Mouse (Mus musculus): ENCODE results near the gene Myrfl. TPM values are rescaled to one million over a fixed set of nuclear protein-coding genes. Genes with fewer than 3 reads are reported as not detected.

Gene Myrfl
- polyA plus RNA-seq, 1 experiment from 2014 or later, result 0.09 TPM

- 70% methylated on average over 12 of the region's 12 CpGs for WGBS
- Histone ChIP-seq H3K9me3 (no peaks in the 10 kb centered on the region), H3K4me3 (no peak overlapping the region), H3K4me2 (no peak overlapping the region), H3K36me3 (no peaks in the 10 kb centered on the region), H3K27ac (no peak overlapping the region), H3K4me1 (no peaks in the 10 kb centered on the region), H3K9ac (no peak overlapping the region), H3K27me3 (no peaks in the 10 kb centered on the region)
- no peak for ATAC-seq (ENCODE audit: borderline replicate concordance, extremely low read depth, low FRiP score, low TSS enrichment)
These were observed 25.2 kb downstream of the Myrfl start for GRCm38 (mm10) chr10:116871329-116872015.

- no peak for ATAC-seq (ENCODE audit: borderline replicate concordance, extremely low read depth, low FRiP score, low TSS enrichment)
- WGBS, result 76% methylated on average over 6 of the region's 6 CpGs
- H3K9me3 ChIP-seq, result no peaks in the 10 kb centered on the region
- no peak overlapping the region for H3K9ac ChIP-seq
- no peaks in the 10 kb centered on the region for H3K4me1 ChIP-seq
- H3K4me3 ChIP-seq, result no peak overlapping the region
- H3K27me3 ChIP-seq, result no peaks in the 10 kb centered on the region
- no peaks in the 10 kb centered on the region for H3K36me3 ChIP-seq
- H3K27ac ChIP-seq, result no peak overlapping the region
- no peak overlapping the region for H3K4me2 ChIP-seq
These were observed 25.9 kb downstream of the Myrfl start for GRCm38 (mm10) chr10:116870819-116871218.

- no peaks in the 10 kb centered on the region for H3K27me3 ChIP-seq
- H3K4me3 ChIP-seq, result no peak overlapping the region
- no peak overlapping the region for H3K27ac ChIP-seq
- 70% methylated on average over 11 of the region's 11 CpGs for WGBS
- H3K4me1 ChIP-seq, result 0 out of 2 replicates have a peak, but pooled peaks cover 4% of the 10 kb centered on the region
- no peak for ATAC-seq (ENCODE audit: borderline replicate concordance, extremely low read depth, low FRiP score, low TSS enrichment)
- no peaks in the 10 kb centered on the region for H3K9me3 ChIP-seq
- H3K4me2 ChIP-seq, result no peak overlapping the region
- no peak overlapping the region for H3K9ac ChIP-seq
- H3K36me3 ChIP-seq, result no peaks in the 10 kb centered on the region
These were observed 43.4 kb downstream of the Myrfl start for GRCm38 (mm10) chr10:116853159-116853845.

GRCm38 (mm10) chr10:116848749-116849473 is 47.8 kb downstream of the Myrfl start:
- peak; percentile 62; the same call in 1 of the 2 replicates for ATAC-seq (ENCODE audit: borderline replicate concordance, extremely low read depth, low FRiP score, low TSS enrichment)
- Histone ChIP-seq H3K4me1 (0 out of 2 replicates have a peak, but pooled peaks cover 4% of the 10 kb centered on the region), H3K36me3 (no peaks in the 10 kb centered on the region), H3K4me3 (no peak overlapping the region), H3K27me3 (no peaks in the 10 kb centered on the region), H3K27ac (no peak overlapping the region), H3K4me2 (peak overlapping the region; percentile 16; the same call in 1 of the 2 replicates), H3K9me3 (no peaks in the 10 kb centered on the region), H3K9ac (no peak overlapping the region)
- WGBS, result 14% methylated on average over 22 of the region's 22 CpGs

- no peak for ATAC-seq (ENCODE audit: borderline replicate concordance, extremely low read depth, low FRiP score, low TSS enrichment)
- H3K27me3 ChIP-seq, result no peaks in the 10 kb centered on the region
- H3K9ac ChIP-seq, result no peak overlapping the region
- WGBS, result 77% methylated on average over 3 of the region's 3 CpGs
- H3K4me2 ChIP-seq, result no peak overlapping the region
- no peaks in the 10 kb centered on the region for H3K36me3 ChIP-seq
- no peak overlapping the region for H3K4me3 ChIP-seq
- no peaks in the 10 kb centered on the region for H3K4me1 ChIP-seq
- H3K9me3 ChIP-seq, result no peaks in the 10 kb centered on the region
- no peak overlapping the region for H3K27ac ChIP-seq
These were observed 55.2 kb downstream of the Myrfl start for GRCm38 (mm10) chr10:116841551-116841950.

GRCm38 (mm10) chr10:116830676-116831075 is 66.0 kb downstream of the Myrfl start:
- no peak overlapping the region for H3K27ac ChIP-seq
- no peaks in the 10 kb centered on the region for H3K9me3 ChIP-seq
- peaks cover 7% of the 10 kb centered on the region; the same call in 1 of the 2 replicates for H3K4me1 ChIP-seq
- WGBS, result 82% methylated on average over 6 of the region's 6 CpGs
- no peak overlapping the region for H3K9ac ChIP-seq
- no peak overlapping the region for H3K4me2 ChIP-seq
- ATAC-seq (ENCODE audit: borderline replicate concordance, extremely low read depth, low FRiP score, low TSS enrichment), result no peak
- H3K27me3 ChIP-seq, result no peaks in the 10 kb centered on the region
- H3K36me3 ChIP-seq, result no peaks in the 10 kb centered on the region
- H3K4me3 ChIP-seq, result no peak overlapping the region

- H3K9me3 ChIP-seq, result no peaks in the 10 kb centered on the region
- H3K4me2 ChIP-seq, result no peak overlapping the region
- H3K27ac ChIP-seq, result no peak overlapping the region
- no peaks in the 10 kb centered on the region for H3K27me3 ChIP-seq
- H3K36me3 ChIP-seq, result no peaks in the 10 kb centered on the region
- H3K9ac ChIP-seq, result no peak overlapping the region
- WGBS, result 42% methylated on average over 4 of the region's 4 CpGs
- H3K4me3 ChIP-seq, result no peak overlapping the region
- peak; percentile 69; the same call in 1 of the 2 replicates for ATAC-seq (ENCODE audit: borderline replicate concordance, extremely low read depth, low FRiP score, low TSS enrichment)
- peaks cover 7% of the 10 kb centered on the region; the same call in 1 of the 2 replicates for H3K4me1 ChIP-seq
These were observed 68.6 kb downstream of the Myrfl start for GRCm38 (mm10) chr10:116828099-116828498.

GRCm38 (mm10) chr10:116827306-116827705 is 69.4 kb downstream of the Myrfl start:
- 77% methylated on average over 11 of the region's 11 CpGs for WGBS
- Histone ChIP-seq H3K4me2 (no peak overlapping the region), H3K27me3 (no peaks in the 10 kb centered on the region), H3K4me1 (peaks cover 7% of the 10 kb centered on the region; the same call in 1 of the 2 replicates), H3K9me3 (no peaks in the 10 kb centered on the region), H3K9ac (no peak overlapping the region), H3K27ac (no peak overlapping the region), H3K36me3 (no peaks in the 10 kb centered on the region), H3K4me3 (no peak overlapping the region)
- no peak for ATAC-seq (ENCODE audit: borderline replicate concordance, extremely low read depth, low FRiP score, low TSS enrichment)

GRCm38 (mm10) chr10:116815311-116816060 is 81.2 kb downstream of the Myrfl start:
- Histone ChIP-seq H3K4me2 (no peak overlapping the region), H3K27me3 (no peaks in the 10 kb centered on the region), H3K9me3 (no peaks in the 10 kb centered on the region), H3K36me3 (no peaks in the 10 kb centered on the region), H3K4me1 (no peaks in the 10 kb centered on the region), H3K4me3 (no peak overlapping the region), H3K9ac (no peak overlapping the region), H3K27ac (no peak overlapping the region)
- ATAC-seq (ENCODE audit: borderline replicate concordance, extremely low read depth, low FRiP score, low TSS enrichment), result no peak
- 48% methylated on average over 15 of the region's 15 CpGs for WGBS

- no peak overlapping the region for H3K4me3 ChIP-seq
- H3K4me2 ChIP-seq, result no peak overlapping the region
- H3K27me3 ChIP-seq, result no peaks in the 10 kb centered on the region
- no peak overlapping the region for H3K27ac ChIP-seq
- no peaks in the 10 kb centered on the region for H3K4me1 ChIP-seq
- H3K9ac ChIP-seq, result no peak overlapping the region
- H3K36me3 ChIP-seq, result no peaks in the 10 kb centered on the region
- ATAC-seq (ENCODE audit: borderline replicate concordance, extremely low read depth, low FRiP score, low TSS enrichment), result no peak
- no peaks in the 10 kb centered on the region for H3K9me3 ChIP-seq
- 86% methylated on average over 9 of the region's 9 CpGs for WGBS
These were observed 83.6 kb downstream of the Myrfl start for GRCm38 (mm10) chr10:116813150-116813549.

GRCm38 (mm10) chr10:116810738-116811137 is 86.0 kb downstream of the Myrfl start:
- Histone ChIP-seq H3K4me3 (no peak overlapping the region), H3K4me1 (no peaks in the 10 kb centered on the region), H3K9me3 (no peaks in the 10 kb centered on the region), H3K27ac (no peak overlapping the region), H3K27me3 (no peaks in the 10 kb centered on the region), H3K36me3 (no peaks in the 10 kb centered on the region), H3K9ac (no peak overlapping the region), H3K4me2 (no peak overlapping the region)
- ATAC-seq (ENCODE audit: borderline replicate concordance, extremely low read depth, low FRiP score, low TSS enrichment), result no peak
- WGBS, result 79% methylated on average over 15 of the region's 15 CpGs
